Comparison of ENCODE assay signal across 16 mouse cellular contexts in the genomic region with DNA sequence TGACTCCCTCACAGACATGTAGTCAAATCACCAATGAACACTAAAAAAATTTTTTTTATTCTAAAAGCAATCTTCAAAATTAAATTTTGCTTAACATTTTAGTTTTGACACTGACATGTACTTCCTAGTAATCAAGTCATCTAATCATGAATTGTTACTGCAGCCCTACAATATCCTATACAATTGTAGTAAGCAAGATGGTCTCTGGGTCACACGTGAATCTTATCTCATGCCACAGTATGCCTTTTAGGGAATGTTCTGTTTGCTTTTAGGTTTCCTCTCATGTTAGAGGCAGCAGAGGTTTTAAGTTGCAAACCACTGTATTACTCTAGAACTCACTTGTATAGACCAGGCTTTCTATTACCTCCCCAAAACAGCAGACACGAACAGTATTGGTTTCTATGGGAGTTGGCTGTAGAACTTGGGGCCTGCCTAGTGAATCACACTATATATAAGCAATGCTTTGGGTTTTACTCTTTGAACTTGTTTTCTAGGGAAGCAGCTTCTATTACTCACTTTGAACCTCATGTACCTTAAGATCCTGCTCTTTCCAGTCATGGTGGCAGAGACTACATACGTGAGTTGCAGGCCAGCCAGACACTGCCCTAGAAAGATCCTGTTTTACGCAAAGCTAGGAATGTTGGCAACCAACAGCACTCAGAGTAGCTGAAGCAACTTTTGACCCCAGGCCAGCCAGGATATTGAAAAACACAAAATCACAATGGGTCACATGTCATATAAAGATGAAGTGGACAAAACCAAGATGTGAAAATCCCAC. TPM values are rescaled to one million over a fixed set of nuclear protein-coding genes. Genes with fewer than 3 reads are reported as not detected.
DNase-seq lines count a peak whose midpoint lies in the region; ATAC-seq and TF ChIP-seq lines count a peak whose summit lies in the region.
"Had no signal": no experiment of that assay in that cellular context is flagged by ENCODE, and none has a peak within 500 bp of the region (broad histone marks: within the 10 kb centered on the region; RNA-seq: fewer than 3 reads in every experiment).

No protein-coding gene starts in this region.

- no peak overlapping the region for H3K4me3 ChIP-seq in heart, embryonic 13.5 days
- no peak overlapping the region for H3K4me3 ChIP-seq in liver, embryonic 11.5 days (ENCODE audit: low read depth, low read length)
- no peak overlapping the region for H3K4me3 ChIP-seq in liver, embryonic 12.5 days
- no peak overlapping the region for H3K4me3 ChIP-seq in G1E (ENCODE audit: low read depth, low read length)
- H3K4me3 ChIP-seq in liver, embryonic 16.5 days (ENCODE audit: low read depth, low read length): no peak overlapping the region
- H3K4me3 ChIP-seq: limb, embryonic 12.5 days had no signal

- H3K9me3 ChIP-seq in heart, embryonic 13.5 days: no peaks in the 10 kb centered on the region
- no peaks in the 10 kb centered on the region for H3K9me3 ChIP-seq in liver, embryonic 11.5 days (ENCODE audit: control insufficient read depth, low read length)
- H3K9me3 ChIP-seq in liver, embryonic 12.5 days (replicated peaks): no peaks in the 10 kb centered on the region
- no peaks in the 10 kb centered on the region for H3K9me3 ChIP-seq in G1E (replicated peaks)
- H3K9me3 ChIP-seq in liver, embryonic 16.5 days (replicated peaks; ENCODE audit: control insufficient read depth, low read length): no peaks in the 10 kb centered on the region

- intact Hi-C loops in left cerebral cortex, postnatal 25 days (cut with DNase I): no loop called here

- no peak overlapping the region for H3K4me2 ChIP-seq in heart, embryonic 13.5 days
- H3K4me2 ChIP-seq in liver, embryonic 11.5 days: no peak overlapping the region
- H3K4me2 ChIP-seq in liver, embryonic 12.5 days: no peak overlapping the region
- no peak overlapping the region for H3K4me2 ChIP-seq in liver, embryonic 16.5 days (ENCODE audit: low read depth, low read length)
- H3K4me2 ChIP-seq: limb, embryonic 12.5 days had no signal

- no peaks in the 10 kb centered on the region for H3K27me3 ChIP-seq in heart, embryonic 13.5 days (replicated peaks)
- H3K27me3 ChIP-seq in liver, embryonic 11.5 days (replicated peaks; ENCODE audit: control insufficient read depth, insufficient read depth, low read length): no peaks in the 10 kb centered on the region
- no peaks in the 10 kb centered on the region for H3K27me3 ChIP-seq in liver, embryonic 12.5 days (replicated peaks)
- H3K27me3 ChIP-seq in G1E (ENCODE audit: insufficient read depth, low read length): no peaks in the 10 kb centered on the region
- H3K27me3 ChIP-seq in liver, embryonic 16.5 days (ENCODE audit: control insufficient read depth, insufficient read depth, low read depth, low read length): no peaks in the 10 kb centered on the region
- H3K27me3 ChIP-seq: limb, embryonic 12.5 days had no signal

- TF ChIP-seq CTCF in G1E (IDR thresholded peaks at IDR 0.05; ENCODE audit: low read depth, low read length): no peak

- no peak overlapping the region for H3K9ac ChIP-seq in heart, embryonic 13.5 days
- H3K9ac ChIP-seq in liver, embryonic 11.5 days (ENCODE audit: low read depth, low read length): no peak overlapping the region
- H3K9ac ChIP-seq in liver, embryonic 12.5 days: no peak overlapping the region
- no peak overlapping the region for H3K9ac ChIP-seq in liver, embryonic 16.5 days (ENCODE audit: low read depth, low read length)
- H3K9ac ChIP-seq: limb, embryonic 12.5 days had no signal

- peaks cover 13% of the 10 kb centered on the region for H3K4me1 ChIP-seq in heart, embryonic 13.5 days
- peaks cover 11% of the 10 kb centered on the region for H3K4me1 ChIP-seq in liver, embryonic 11.5 days (replicated peaks; ENCODE audit: control insufficient read depth, insufficient read depth, low read length)
- H3K4me1 ChIP-seq in liver, embryonic 12.5 days: peaks cover 22% of the 10 kb centered on the region
- peaks cover 20% of the 10 kb centered on the region for H3K4me1 ChIP-seq in G1E (ENCODE audit: insufficient read depth, low read depth, low read length)
- H3K4me1 ChIP-seq in liver, embryonic 16.5 days (ENCODE audit: control insufficient read depth, low read depth, low read length): peaks cover 7% of the 10 kb centered on the region

- no peak for ATAC-seq in heart, embryonic 13.5 days (ENCODE audit: extremely low read depth, insufficient number of reproducible peaks, low FRiP score, low TSS enrichment)
- ATAC-seq in liver, embryonic 11.5 days (replicated peaks; ENCODE audit: low FRiP score): no peak
- no peak for ATAC-seq in liver, embryonic 12.5 days
- 0 out of 2 replicates have a peak, but pooled peaks have one; percentile 1 for ATAC-seq in G1E (ENCODE audit: extremely low read depth, insufficient number of reproducible peaks, low FRiP score, poor library complexity, severe bottlenecking)
- ATAC-seq in liver, embryonic 16.5 days (ENCODE audit: low read depth): no peak
- ATAC-seq: forebrain, embryonic 14.5 days; hindbrain, postnatal 0 days had no signal

- no peak for DNase-seq in heart, adult 11 months
- no peak for DNase-seq in liver, embryonic 11.5 days (ENCODE audit: low spot score)
- no peak for DNase-seq in G1E (ENCODE audit: low spot score)
- no peak for DNase-seq in left cerebral cortex, postnatal 25 days (ENCODE audit: low spot score in 2 of 2)
- DNase-seq in left cerebral cortex, adult 11 months (ENCODE audit: low spot score): no peak
- DNase-seq: cerebellum, adult 9-10 months; heart, adult 18-20 months; lung, postnatal 10 days; right cerebral cortex, postnatal 4 days had no signal

- H3K27ac ChIP-seq in heart, embryonic 13.5 days (replicated peaks): 0 out of 2 replicates have a peak overlapping the region, but pooled peaks have one; percentile 24
- 0 out of 2 replicates have a peak overlapping the region, but pooled peaks have one; percentile 42 for H3K27ac ChIP-seq in liver, embryonic 11.5 days (ENCODE audit: low read depth, low read length)
- no peak overlapping the region; the same call in 1 of the 2 replicates for H3K27ac ChIP-seq in liver, embryonic 12.5 days
- H3K27ac ChIP-seq in liver, embryonic 16.5 days (ENCODE audit: low read length): 0 out of 2 replicates have a peak overlapping the region, but pooled peaks have one; percentile 10
- H3K27ac ChIP-seq: hindbrain, postnatal 0 days; kidney, postnatal 0 days; limb, embryonic 12.5 days had no signal

- H3K36me3 ChIP-seq in heart, embryonic 13.5 days: peaks cover 53% of the 10 kb centered on the region
- H3K36me3 ChIP-seq in liver, embryonic 11.5 days (ENCODE audit: control insufficient read depth, insufficient read depth, low read length): peaks cover 32% of the 10 kb centered on the region
- H3K36me3 ChIP-seq in liver, embryonic 12.5 days: peaks cover 55% of the 10 kb centered on the region
- H3K36me3 ChIP-seq in G1E (replicated peaks): peaks cover 52% of the 10 kb centered on the region
- H3K36me3 ChIP-seq in liver, embryonic 16.5 days (ENCODE audit: control insufficient read depth, insufficient read depth): peaks cover 29% of the 10 kb centered on the region

- 74% methylated on average over 4 of the region's 4 CpGs for WGBS in heart, embryonic 13.5 days
- 71% methylated on average over 4 of the region's 4 CpGs for WGBS in liver, embryonic 11.5 days
- 59% methylated on average over 4 of the region's 4 CpGs for WGBS in liver, embryonic 12.5 days (ENCODE audit: insufficient replicate concordance)
- WGBS in liver, embryonic 16.5 days (ENCODE audit: insufficient replicate concordance): 65% methylated on average over 4 of the region's 4 CpGs

RNA-seq across cellular contexts. Expression of gene Rps6, which starts 4.2 kb away (rescaled TPM):
- 468 and 507 TPM in 2 replicates for polyA plus RNA-seq in heart, embryonic 13.5 days (2015; fragmentation: Nextera tagmentation; extraction: Ambion mirVana)
- polyA plus RNA-seq in liver, embryonic 11.5 days (2014; fragmentation: Nextera tagmentation; extraction: Ambion mirVana): 1,053 and 1,060 TPM in 2 replicates
- polyA plus RNA-seq in liver, embryonic 12.5 days (2016; fragmentation: Nextera tagmentation; extraction: Ambion mirVana): 704 and 734 TPM in 2 replicates
- total RNA-seq in G1E (2014; fragmentation: Nextera tagmentation) (3,999 and 4,209 TPM in 2 replicates), G1E (2017) (1,434 and 1,493 TPM in 2 replicates)
- polyA plus RNA-seq in G1E (2012): 562 and 607 TPM in 2 replicates
- 367 and 434 TPM in 2 replicates for polyA plus RNA-seq in liver, embryonic 16.5 days (2015; fragmentation: Nextera tagmentation; extraction: Ambion mirVana)
- total RNA-seq in left cerebral cortex, postnatal 25 days (2021): 100 to 1,000 TPM; 352 to 391 TPM

RNA-seq across cellular contexts. Expression of gene Acer2, which starts 21.2 kb away (rescaled TPM):
- 28.3 and 31.4 TPM in 2 replicates for polyA plus RNA-seq in heart, embryonic 13.5 days (2015; fragmentation: Nextera tagmentation; extraction: Ambion mirVana)
- polyA plus RNA-seq in liver, embryonic 11.5 days (2014; fragmentation: Nextera tagmentation; extraction: Ambion mirVana): 16.3 and 19.4 TPM in 2 replicates
- 8.1 and 8.4 TPM in 2 replicates for polyA plus RNA-seq in liver, embryonic 12.5 days (2016; fragmentation: Nextera tagmentation; extraction: Ambion mirVana)
- total RNA-seq in G1E (2014; fragmentation: Nextera tagmentation) (not detected in 2 replicates), G1E (2017) (0.22 TPM in 1 of 2 replicates, not detected in the other)
- not detected in 2 replicates for polyA plus RNA-seq in G1E (2012)
- 7.9 and 10.1 TPM in 2 replicates for polyA plus RNA-seq in liver, embryonic 16.5 days (2015; fragmentation: Nextera tagmentation; extraction: Ambion mirVana)
- 1 to 10 TPM; 4.3 to 6.8 TPM for total RNA-seq in left cerebral cortex, postnatal 25 days (2021)
